Comparison of ENCODE assay signal across 15 mouse cellular contexts in genomic region chr5:110629525-110630120, GRCm38 (mm10). TPM values are rescaled to one million over a fixed set of nuclear protein-coding genes. Genes with fewer than 3 reads are reported as not detected.
DNase-seq lines count a peak whose midpoint lies in the region; ATAC-seq lines count a peak whose summit lies in the region.
"Had no signal": no experiment of that assay in that cellular context is flagged by ENCODE, and none has a peak within 500 bp of the region (broad histone marks: within the 10 kb centered on the region; RNA-seq: fewer than 3 reads in every experiment).

No protein-coding gene starts in this region.

- ATAC-seq in cerebellum, adult (ENCODE audit: insufficient number of reproducible peaks, low FRiP score, low TSS enrichment), result no peak
- ATAC-seq: forebrain, postnatal 0 days; inflammation-experienced regulatory T-cells, adult 6 months had no signal

- DNase-seq in cerebellum, postnatal 14 days, result peak; percentile 50 to 59
- DNase-seq in 3T3-L1 (ENCODE audit: low read depth, low spot score), result peak; percentile 57
- DNase-seq in adrenal gland, postnatal 10 days, result peak; percentile 86
- peak; percentile 84 to 89 for DNase-seq in kidney, postnatal 25 days
- DNase-seq in layer of hippocampus, adult 11-12 months (ENCODE audit: low spot score), result no peak
- no peak for DNase-seq in natural killer cell, adult 2 months (ENCODE audit: low spot score in 2 of 2)
- no peak for DNase-seq in thymus, postnatal 10 days (ENCODE audit: low spot score in 2 of 2)
- DNase-seq: forebrain, postnatal 0 days; layer of hippocampus, adult 9-11 months; liver, embryonic 13.5 days; lung, postnatal 14 days; right cerebral cortex, postnatal 4 days; thymus, postnatal 25 days had no signal

RNA-seq across cellular contexts. Expression of gene Noc4l, which starts 23.6 kb away (rescaled TPM):
- total RNA-seq in adrenal gland, postnatal 10 days (2021), result 10 to 100 TPM; 18.2 to 19.1 TPM

RNA-seq across cellular contexts. Expression of gene Ddx51, which starts 23.6 kb away (rescaled TPM):
- total RNA-seq in adrenal gland, postnatal 10 days (2021), result 10 to 100 TPM; 16.0 to 17.6 TPM

Comparison
In these comparisons a context has a peak if more than half of its experiments do, and no peak if none do; other contexts are left out.
1. DNase-seq: peak in cerebellum, postnatal 14 days (2 of 2), 3T3-L1 (single experiment), adrenal gland, postnatal 10 days (single experiment) and kidney, postnatal 25 days (2 of 2); none in layer of hippocampus, adult 11-12 months (single experiment), natural killer cell, adult 2 months (0 of 2) and thymus, postnatal 10 days (0 of 2).